Mouse (Mus musculus): ENCODE data around the gene Scml4.
A peak's percentile ranks its signal among the peaks of the same experiment; 100 is the strongest.

Scml4 gene

DNA sequence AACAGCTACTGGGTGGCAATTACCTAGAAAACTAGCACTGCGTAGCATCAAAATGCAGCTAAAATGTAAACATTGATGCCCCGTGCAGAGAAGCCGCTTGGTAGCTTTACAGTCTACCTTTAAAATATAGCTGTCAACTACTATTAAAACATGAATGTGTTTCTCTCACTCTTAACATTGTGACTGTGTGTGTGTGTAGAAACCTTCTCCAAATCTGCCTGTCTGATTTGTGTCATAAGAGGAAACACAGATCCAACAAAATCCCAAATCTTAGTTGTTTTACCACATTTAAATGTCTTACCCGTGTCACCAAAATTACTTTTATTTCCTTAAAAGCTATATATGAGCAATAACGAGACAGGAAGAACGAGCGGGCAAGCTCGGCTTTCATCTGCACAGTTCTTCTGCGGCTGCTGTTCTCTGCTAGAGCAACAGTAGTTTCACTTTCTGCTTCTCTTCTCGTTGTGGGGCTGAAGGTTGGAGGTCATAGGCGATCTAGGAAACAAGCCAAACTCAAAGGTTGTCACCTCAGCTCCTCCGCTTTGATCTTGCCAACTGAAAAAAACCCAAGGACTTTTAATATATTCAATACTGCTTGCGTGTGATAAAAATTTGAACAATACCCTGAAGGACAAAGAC, 2.1 kb downstream of the Scml4 start:
- DNase-seq (ENCODE audit: low spot score in 2 of 2), result peak; percentile 61 to 63

GRCm38 (mm10) chr10:42862806-42863205, 2.6 kb downstream of the Scml4 start:
- DNase-seq (ENCODE audit: low spot score in 2 of 2), result no peak

- no peak for DNase-seq (ENCODE audit: low spot score in 2 of 2)
Observed at GRCm38 (mm10) chr10:42863621-42864391, 3.6 kb downstream of the Scml4 start.

DNA sequence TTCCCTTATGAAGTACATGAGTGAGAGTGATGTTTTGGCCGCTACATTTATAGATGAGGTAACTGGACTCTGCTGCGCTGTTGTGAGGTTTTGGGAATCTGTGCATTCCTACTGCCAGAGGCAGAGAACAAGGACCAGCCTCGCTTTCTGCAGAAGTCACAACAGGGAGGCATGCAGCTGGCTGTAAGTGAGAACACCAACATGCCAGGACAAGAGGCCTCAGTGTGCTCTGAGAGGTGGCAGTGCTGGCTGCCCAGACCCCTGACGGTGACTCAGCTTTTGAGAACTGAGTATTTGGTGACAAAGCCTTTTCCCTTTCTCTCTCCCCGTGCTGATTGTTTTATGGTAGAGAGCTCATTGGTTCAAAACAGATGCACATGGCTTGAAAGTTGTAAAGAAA, 4.5 kb downstream of the Scml4 start:
- DNase-seq (ENCODE audit: low spot score in 2 of 2), result no peak

- DNase-seq (ENCODE audit: low spot score in 2 of 2), result no peak
Observed at GRCm38 (mm10) chr10:42868416-42868815, 8.2 kb downstream of the Scml4 start.

DNA sequence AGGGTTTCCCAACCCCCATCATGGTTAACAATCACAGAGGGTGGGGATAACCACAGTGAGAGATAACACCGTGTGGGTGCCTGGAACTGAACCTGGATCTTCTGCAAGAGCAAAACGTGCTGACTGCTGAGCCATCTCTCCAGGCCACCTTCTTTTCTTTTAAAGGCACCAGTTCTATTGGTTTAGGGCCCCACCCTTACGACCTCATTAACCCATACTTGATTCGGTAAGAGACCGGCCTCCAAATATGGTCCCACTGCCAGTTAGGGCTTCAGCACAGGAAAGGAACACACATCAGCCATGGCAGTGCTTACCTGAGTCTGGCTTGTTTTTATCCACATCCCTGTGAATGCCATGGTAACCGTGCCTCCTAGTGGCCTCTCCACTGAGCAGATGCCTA, 9.3 kb downstream of the Scml4 start:
- no peak for DNase-seq (ENCODE audit: low spot score in 2 of 2)

DNA sequence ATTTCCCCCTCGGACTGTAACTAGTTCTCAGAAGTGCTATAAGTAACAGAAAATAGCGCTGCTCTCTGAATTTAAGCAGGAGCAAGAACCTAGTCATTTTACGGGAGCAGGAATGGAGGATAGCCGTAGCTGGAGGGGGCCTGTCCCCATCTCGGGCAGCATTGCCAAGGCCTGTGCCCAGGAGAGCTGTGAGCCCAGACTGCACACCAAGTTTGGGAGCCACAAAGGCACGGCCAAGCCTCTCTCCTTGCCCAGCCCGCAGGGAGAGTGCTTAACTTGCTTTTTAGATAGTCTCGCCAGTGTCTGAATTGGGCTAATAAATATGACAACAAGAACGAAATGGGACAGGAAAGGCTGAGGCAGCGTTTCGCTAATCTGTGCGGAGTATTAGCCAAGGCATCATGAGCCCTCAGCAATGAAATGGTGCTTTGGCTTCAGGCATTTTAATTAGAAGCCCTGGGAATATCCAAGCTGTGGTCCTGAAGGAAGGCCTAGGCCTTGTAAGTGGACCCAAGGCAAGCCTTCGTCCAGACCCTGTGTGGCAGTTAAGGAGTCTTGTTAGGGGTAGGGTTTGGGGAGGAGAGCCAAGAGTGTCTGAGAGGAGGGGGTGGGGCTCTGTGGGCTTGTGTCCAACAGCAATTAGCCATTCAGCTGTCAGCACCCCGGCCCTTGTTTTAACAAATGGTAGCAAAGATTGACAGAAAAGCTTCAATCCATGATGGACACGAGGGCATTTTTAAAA, 12.3 kb downstream of the Scml4 start:
- DNase-seq (ENCODE audit: low spot score in 2 of 2), result no peak

GRCm38 (mm10) chr10:42873077-42873595, 13.0 kb downstream of the Scml4 start:
- DNase-seq (ENCODE audit: low spot score in 2 of 2), result no peak

DNA sequence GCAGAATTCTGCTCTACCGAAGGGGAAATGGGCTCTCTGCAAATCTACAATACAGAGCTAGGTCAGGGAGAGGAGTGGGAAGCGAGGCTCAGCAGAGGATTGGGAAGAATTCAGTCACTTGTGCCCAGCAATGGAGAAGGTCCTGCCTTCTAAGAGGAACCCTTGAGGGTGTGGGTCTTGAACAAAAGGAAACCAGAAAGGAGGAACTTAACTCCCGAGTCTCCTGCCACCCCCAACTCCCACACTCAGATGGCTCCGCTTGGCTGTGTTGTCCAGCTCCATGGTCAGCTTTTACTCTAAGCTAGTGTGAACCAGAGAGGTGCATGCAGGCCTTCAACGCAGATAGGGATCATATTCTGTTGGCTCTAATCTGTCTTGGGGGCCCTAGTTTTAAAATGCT, 16.0 kb downstream of the Scml4 start:
- DNase-seq (ENCODE audit: low spot score in 2 of 2), result no peak

GRCm38 (mm10) chr10:42879269-42879681, 19.1 kb downstream of the Scml4 start:
- no peak for DNase-seq (ENCODE audit: low spot score in 2 of 2)

- no peak for DNase-seq (ENCODE audit: low spot score in 2 of 2)
Observed at GRCm38 (mm10) chr10:42879682-42880081, 19.5 kb downstream of the Scml4 start.

- peak; percentile 39 to 42 for DNase-seq (ENCODE audit: low spot score in 2 of 2)
Observed at GRCm38 (mm10) chr10:42887040-42887439, 26.9 kb downstream of the Scml4 start.

- DNase-seq (ENCODE audit: low spot score in 2 of 2), result peak; percentile 33 to 46
Observed at GRCm38 (mm10) chr10:42888241-42888640, 28.1 kb downstream of the Scml4 start.

DNA sequence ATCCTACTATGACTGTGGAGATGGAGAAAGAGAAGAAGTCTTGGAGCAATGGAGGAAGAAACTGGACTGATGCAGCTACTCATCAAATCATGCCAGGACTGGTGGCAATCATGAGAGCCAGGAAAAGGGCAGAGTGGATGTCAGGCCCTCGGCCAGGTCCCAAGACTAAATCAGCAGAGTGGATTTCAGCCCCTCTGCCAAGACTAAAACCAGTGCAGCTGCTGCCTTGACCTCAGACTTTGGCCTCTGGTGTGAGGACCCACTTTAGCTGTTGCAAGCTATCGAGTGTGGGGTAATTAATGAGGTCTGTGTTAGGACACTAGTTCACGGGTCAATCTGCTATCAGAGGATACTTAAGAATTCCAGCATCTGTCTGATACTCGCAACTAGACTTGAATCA, 30.2 kb downstream of the Scml4 start:
- DNase-seq (ENCODE audit: low spot score in 2 of 2), result no peak

- DNase-seq (ENCODE audit: low spot score in 2 of 2), result no peak
Observed at GRCm38 (mm10) chr10:42892250-42892649, 32.1 kb downstream of the Scml4 start.

DNA sequence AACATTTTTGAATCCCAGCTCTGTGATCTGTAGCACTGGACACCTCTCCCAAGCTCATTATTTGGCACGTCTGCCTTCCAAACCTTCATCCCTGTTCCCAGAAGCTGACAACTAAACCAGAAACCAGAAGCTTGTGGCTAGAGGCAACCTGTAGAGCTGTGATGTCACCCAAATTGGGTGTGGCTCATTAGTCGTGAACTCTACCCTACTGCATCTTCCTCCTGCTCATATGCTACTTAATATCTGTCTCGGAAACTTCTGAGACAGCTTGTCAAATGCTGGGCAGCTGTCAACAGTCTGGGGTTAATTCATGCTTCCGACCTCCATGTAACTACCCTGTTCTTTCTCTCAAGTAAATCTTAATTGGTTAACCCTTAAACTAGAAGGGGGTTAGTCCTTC, 32.8 kb downstream of the Scml4 start:
- no peak for DNase-seq (ENCODE audit: low spot score in 2 of 2)

GRCm38 (mm10) chr10:42893857-42894256, 33.7 kb downstream of the Scml4 start:
- DNase-seq (ENCODE audit: low spot score in 2 of 2), result no peak

GRCm38 (mm10) chr10:42894263-42894662, 34.1 kb downstream of the Scml4 start:
- DNase-seq (ENCODE audit: low spot score in 2 of 2), result no peak

DNA sequence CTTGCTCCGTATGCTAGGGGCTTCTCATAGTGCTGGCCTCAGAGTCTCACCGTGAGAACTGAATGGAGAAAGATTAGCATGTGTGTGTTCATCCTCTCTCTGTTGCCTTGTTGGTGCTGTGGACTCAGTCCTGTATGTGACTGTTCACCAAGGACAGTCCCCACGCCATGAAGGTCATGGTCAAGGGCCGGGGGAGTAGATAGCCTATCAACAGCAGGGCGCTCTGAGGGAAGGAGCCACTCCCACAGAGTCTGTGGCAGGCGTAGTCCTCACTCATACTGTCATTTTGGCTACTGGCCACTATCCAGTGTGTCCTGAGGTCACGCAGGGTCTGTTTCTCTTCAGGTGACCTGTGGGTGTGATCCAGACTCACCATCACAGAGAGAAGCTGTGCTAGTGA, 34.5 kb downstream of the Scml4 start:
- DNase-seq (ENCODE audit: low spot score in 2 of 2), result no peak

GRCm38 (mm10) chr10:42896621-42897020, 36.5 kb downstream of the Scml4 start:
- no peak for DNase-seq (ENCODE audit: low spot score in 2 of 2)

DNA sequence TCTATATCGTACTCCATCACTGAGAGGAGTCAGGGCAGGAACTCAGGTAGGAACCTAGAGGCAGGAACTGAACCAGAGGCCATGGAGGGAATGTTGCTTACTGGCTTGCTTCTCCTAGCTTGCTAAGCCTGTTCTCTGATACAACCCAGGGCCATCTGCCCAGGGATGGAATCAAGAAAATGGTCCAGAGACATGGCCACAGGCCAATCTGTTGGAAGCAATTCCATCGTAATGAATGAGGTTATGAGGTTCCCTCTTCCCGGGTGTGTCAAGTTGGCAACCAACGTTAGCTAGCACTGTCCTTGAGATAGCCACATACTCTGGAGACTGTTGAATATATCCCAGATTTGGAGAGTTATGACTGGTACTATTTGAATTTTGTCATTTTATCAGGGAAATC, 37.0 kb downstream of the Scml4 start:
- DNase-seq (ENCODE audit: low spot score in 2 of 2), result no peak

GRCm38 (mm10) chr10:42897632-42898031, 37.5 kb downstream of the Scml4 start:
- peak; percentile 78 to 79 for DNase-seq (ENCODE audit: low spot score in 2 of 2)

- DNase-seq (ENCODE audit: low spot score in 2 of 2), result no peak
Observed at GRCm38 (mm10) chr10:42901361-42901760, 41.2 kb downstream of the Scml4 start.
